Mouse (Mus musculus): ENCODE results near the gene Fam114a1. TPM values are rescaled to one million over a fixed set of nuclear protein-coding genes. Genes with fewer than 3 reads are reported as not detected.

Gene Fam114a1
- total RNA-seq, 1 experiment from 2014 or later = 4.4 TPM

Other genes with a start within 250 kb of the Fam114a1 start
- gene Klf3, start 166.7 kb upstream of the Fam114a1 start, total RNA-seq (2017) = 19.0 and 21.5 TPM in 2 replicates
- 0.15 TPM in 1 of 2 replicates, not detected in the other for gene Tlr1, start 36.5 kb upstream of the Fam114a1 start, total RNA-seq (2017)
- 1.2 and 1.8 TPM in 2 replicates for gene Tlr6, start 10.0 kb upstream of the Fam114a1 start, total RNA-seq (2017)
- 9.6 and 13.0 TPM in 2 replicates for gene Tmem156, start 122.1 kb downstream of the Fam114a1 start, total RNA-seq (2017)
- gene Klhl5, start 137.5 kb downstream of the Fam114a1 start, total RNA-seq (2017) = 39.5 and 51.5 TPM in 2 replicates
- 4.3 and 4.7 TPM in 2 replicates for gene Wdr19, start 229.6 kb downstream of the Fam114a1 start, total RNA-seq (2017)